Mouse (Mus musculus) retina, embryonic 14.5 days (tissue): ENCODE data around the gene Hmx2.

Source experiments
- DNase-seq: peaks from one replicate; pipeline ENCODE4 v3.0.0-alpha.2; 2015; ENCODE audit warnings: low spot score

Hmx2 gene

GRCm38 (mm10) chr7:131556541-131557271 is 8.1 kb downstream of the Hmx2 start:
- DNase-seq, result peak; percentile 34

DNA sequence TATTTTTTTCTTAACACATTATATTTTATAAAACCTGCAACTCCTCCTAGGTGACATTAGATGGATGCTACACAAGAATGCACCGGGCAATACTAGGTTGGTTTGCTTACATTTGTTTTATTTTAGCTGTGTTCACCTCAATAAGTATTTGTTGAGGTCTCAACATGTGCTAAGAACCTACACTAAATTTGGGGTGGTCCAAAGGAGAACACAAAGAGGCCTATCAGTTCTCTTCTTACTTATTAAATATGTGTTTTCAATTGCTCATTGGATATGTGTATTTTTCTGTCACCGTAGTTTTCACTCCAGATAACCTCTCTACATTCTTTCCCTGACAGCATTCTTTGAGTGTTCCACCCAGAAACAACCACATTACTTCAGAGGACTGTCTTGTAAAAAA is 9.2 kb downstream of the Hmx2 start:
- DNase-seq, result peak; percentile 20

GRCm38 (mm10) chr7:131559986-131560696 is 11.6 kb downstream of the Hmx2 start, which contains the start of gene Bub3:
Bub3 (plus strand) TSS chr7:131560222.
- peak; percentile 97 for DNase-seq

GRCm38 (mm10) chr7:131560697-131561042 is 12.1 kb downstream of the Hmx2 start:
- DNase-seq, result no peak

GRCm38 (mm10) chr7:131575246-131575645 is 26.7 kb downstream of the Hmx2 start:
- DNase-seq, result no peak

DNA sequence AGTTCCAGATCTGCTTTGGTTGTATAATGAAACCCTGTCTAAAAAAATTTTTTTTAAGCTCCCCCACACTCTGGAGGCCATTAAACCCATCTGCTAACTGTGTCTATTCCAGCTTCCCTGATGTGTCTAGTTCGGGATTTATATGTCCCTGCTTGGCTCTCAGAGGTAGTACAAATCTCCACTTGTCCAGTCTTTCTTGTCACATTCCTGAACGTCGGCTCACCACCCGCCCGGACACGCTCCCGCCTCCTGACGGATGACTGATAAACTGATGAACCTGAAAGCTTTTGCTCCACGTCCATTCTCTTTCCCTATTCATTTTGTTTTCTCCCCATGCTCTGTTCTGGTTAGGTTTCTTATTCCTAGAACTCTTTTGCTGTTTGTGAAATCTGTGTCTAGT is 33.6 kb downstream of the Hmx2 start:
- DNase-seq, result no peak

GRCm38 (mm10) chr7:131585551-131585950 is 37.0 kb downstream of the Hmx2 start:
- no peak for DNase-seq

DNA sequence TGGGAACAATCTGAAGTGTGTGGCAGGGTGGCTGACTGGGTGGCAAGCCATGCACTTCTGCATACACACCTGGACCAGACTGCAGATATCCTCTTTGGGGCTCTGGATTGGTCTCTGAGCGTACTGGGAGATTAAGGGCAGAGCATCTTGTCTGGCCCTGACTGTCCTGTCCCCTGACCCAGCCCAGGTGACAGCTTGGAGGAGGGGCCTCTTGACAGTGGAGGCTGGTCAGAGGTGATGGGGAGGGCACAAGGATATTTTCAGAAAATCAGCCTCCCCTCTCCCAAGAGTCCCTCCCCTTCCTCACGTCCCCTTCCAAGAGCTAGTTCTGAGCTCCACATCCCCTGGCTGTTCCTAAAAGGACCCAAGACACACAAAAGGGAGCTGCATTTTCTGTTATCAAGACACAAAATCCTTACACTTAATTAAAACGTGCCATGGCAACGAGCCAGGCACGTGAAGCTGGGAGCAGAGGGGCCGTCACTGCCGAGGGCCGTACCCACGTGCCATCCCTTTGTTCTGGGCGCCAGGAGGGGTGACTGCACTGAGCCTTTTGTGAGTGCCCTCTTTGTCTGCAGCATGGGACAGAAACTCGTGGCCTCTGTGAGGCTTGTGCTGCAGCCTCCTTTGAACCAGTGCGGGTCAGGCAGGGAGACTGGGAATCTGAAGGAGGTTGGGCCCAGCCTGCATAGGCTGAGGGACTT is 49.4 kb downstream of the Hmx2 start:
- peak; percentile 63 for DNase-seq

GRCm38 (mm10) chr7:131598483-131598824 is 49.9 kb downstream of the Hmx2 start:
- DNase-seq, result peak; percentile 77

DNA sequence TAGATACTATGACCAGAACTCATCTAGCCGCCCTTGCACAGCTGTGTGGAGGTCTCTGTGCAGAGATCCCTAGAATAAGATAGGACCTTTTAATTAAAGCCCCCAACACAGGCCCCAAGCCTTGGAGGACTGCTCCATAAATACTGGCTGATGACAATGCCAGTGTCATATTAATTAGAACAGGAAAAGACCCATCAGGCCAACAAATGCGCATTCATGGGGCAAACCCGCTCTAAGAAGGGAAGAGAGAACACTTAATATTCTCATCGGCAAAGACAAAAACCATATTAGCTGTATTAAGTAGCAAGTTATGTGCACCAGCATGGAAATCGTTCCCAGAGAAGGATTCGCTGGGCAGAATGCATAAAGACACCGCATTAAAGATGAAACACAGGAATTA is 53.5 kb downstream of the Hmx2 start:
- peak; percentile 66 for DNase-seq

GRCm38 (mm10) chr7:131603186-131603585 is 54.6 kb downstream of the Hmx2 start:
- no peak for DNase-seq

GRCm38 (mm10) chr7:131604946-131605345 is 56.4 kb downstream of the Hmx2 start:
- no peak for DNase-seq

DNA sequence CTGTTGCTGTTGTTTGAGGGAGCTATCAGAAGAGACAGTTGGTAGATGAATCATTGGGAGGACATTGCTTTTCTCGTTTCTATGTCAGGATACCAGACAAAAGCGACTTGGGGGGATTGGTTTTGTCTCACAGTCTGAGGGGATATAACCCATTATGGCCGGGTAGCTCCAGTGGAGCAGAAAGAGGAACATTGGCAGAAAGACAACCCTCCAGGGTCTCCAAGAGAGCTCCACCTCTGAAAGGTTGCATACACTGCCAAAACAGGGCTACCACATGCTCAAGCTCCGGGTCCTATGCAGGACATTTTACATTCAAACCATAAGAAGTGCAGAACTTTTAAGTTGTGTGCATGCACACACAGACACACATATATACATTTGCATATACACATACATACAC is 56.9 kb downstream of the Hmx2 start:
- no peak for DNase-seq
